Mouse (Mus musculus): Measurements from ENCODE around the gene Spata31d1a.
"Not testable (repeated sequence)": the region's sequence is repeated elsewhere in the genome, so short reads cannot be mapped to it uniquely, and the experiment has no call there.

DNA sequence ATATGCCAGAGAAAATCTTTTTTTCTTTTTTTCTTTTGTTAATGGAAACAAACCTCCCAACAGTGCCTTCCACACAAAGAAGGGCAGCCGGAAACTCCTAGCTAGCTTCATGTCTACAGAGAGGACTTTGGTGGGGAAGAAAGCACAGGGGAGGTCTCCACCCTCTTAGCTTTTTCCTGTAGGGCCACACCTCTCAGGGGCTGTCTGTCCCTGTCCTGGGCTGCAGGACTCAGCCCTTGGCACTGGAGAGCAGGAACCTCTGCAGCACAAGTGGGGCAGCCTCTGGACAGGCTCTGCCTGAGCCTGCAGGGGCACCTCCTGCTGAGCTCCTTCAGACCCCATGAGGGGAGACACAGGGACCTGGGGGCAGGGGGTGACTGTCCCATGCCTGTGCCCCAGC, 10.0 kb downstream of the Spata31d1a start:
- TF ChIP-seq MAX (IDR thresholded peaks at IDR 0.05; ENCODE audit: low read length); EP300 (IDR thresholded peaks at IDR 0.05; ENCODE audit: low read length); POLR2A (IDR thresholded peaks at IDR 0.05; ENCODE audit: low read depth, low read length); MXI1 (IDR thresholded peaks at IDR 0.05; ENCODE audit: low read depth, low read length); CTCF (conservative IDR thresholded peaks at IDR 0.05 in 1 of 2, IDR thresholded peaks at IDR 0.05 in 1 of 2; ENCODE audit: low read depth in 2 of 2, low read length in 2 of 2); CHD2 (IDR thresholded peaks at IDR 0.05; ENCODE audit: low read length); USF1 (IDR thresholded peaks at IDR 0.05; ENCODE audit: low read depth, low read length); POLR2AphosphoS2 (IDR thresholded peaks at IDR 0.05; ENCODE audit: low read depth, low read length); ZC3H11A (IDR thresholded peaks at IDR 0.05; ENCODE audit: low read depth, low read length); RCOR1 (conservative IDR thresholded peaks at IDR 0.05; ENCODE audit: low read depth, low read length); TBP (conservative IDR thresholded peaks at IDR 0.05; ENCODE audit: low read depth, low read length); BHLHE40 (IDR thresholded peaks at IDR 0.05; ENCODE audit: low read depth, low read length): not testable (repeated sequence)

All from CH12.LX (cell line).